Mouse (Mus musculus) gastrocnemius, adult 2 months (tissue): ENCODE data around the gene Abcc5. TPM values are rescaled to one million over a fixed set of nuclear protein-coding genes. Genes with fewer than 3 reads are reported as not detected.
A peak's percentile ranks its signal among the peaks of the same experiment; 100 is the strongest.
"Not testable (repeated sequence)": the region's sequence is repeated elsewhere in the genome, so short reads cannot be mapped to it uniquely, and the experiment has no call there.

Experiments used
- DNase-seq: peaks from one replicate; pipeline ENCODE4 v3.0.0; 2022
- H3K27ac ChIP-seq: fragments of 200-600 bp; 2 replicates; pipeline ENCODE4 v1.8.1; 2022; ENCODE audit warnings: mild to moderate bottlenecking
- H3K4me3 ChIP-seq: fragments of 200-600 bp; 2 replicates; pipeline ENCODE4 v1.8.1; 2022; ENCODE audit warnings: mild to moderate bottlenecking, moderate library complexity
- CTCF ChIP-seq: fragments of 200-600 bp; IDR thresholded peaks from 2 replicates; pipeline ENCODE4 v1.8.1; 2022; ENCODE audit warnings: antibody characterized with exemption, mild to moderate bottlenecking, moderate library complexity
- intact Hi-C: fragments of 180-260 bp; cut with DNase I; formaldehyde crosslinking; loops from one replicate; pipeline ENCODE4 v1.15.1; 2025
- total RNA-seq, 2 experiments: library from RNA; stranded (reverse); gene quantifications; 2 replicates each; pipeline ENCODE4 v1.2.3; 2021

Gene Abcc5
- total RNA-seq, 2 experiments from 2014 or later: 54.4 to 66.0 TPM

DNA sequence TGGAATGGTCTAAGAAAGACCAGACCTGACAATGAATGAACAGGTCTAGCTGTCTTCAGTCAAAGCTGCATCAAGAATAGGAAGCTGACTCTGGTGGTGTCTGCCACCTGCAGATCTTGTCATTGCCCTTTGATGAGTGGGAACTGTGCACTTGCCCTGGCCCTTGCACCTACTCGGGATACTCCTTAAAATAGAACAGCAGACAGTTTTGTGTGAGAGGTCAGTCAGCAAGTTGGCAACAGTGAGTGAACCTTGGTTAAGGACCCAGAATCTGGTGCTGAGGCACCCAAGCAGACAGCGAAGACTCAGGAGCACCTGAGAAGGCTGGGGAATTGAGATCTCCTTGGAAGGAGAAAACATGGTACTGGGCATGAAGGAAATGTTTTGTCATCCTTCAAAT, 16.7 kb upstream of the Abcc5 start:
- Histone ChIP-seq H3K27ac (peak overlapping the region; percentile 51; the same call in 1 of the 2 replicates), H3K4me3 (no peak overlapping the region)
- intact Hi-C loops: no loop called here
- DNase-seq: peak; percentile 50
- TF ChIP-seq CTCF: no peak

DNA sequence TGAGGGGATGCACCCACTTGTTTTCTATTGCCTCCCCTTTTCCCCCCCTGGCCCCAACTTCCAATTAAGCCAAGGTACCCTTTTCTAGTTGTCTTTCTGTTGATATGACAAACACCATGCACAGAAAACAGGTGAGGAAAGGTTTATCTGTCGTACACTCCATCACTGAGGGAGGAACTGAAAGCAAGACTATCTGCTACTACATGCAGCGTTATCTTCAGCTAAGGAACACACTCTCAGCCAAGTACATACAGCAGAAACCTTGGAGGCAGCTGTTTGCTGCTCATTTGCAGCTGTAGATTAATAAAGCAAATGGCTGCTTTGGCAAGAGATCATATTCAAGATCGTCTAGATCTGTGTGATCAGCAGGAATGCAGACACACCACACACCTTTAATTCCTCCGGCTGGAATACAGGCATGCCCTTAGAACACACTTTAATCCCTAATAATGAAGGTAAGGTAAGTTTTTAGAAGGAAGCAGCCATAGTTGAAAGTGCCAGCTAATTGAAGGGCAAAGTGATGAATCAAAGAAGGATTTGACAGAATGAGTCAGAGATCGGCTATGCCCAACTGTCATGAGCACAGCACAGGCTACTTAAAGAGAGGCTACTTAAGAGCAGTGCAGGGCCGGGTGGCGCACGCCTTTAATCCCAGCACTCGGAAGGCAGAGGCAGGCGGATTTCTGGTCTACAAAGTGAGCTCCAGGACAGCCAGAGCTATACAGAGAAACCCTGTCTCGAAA, 12.7 kb upstream of the Abcc5 start:
- intact Hi-C loops: no loop called here
- H3K4me3 ChIP-seq: no peak overlapping the region
- no peak for DNase-seq
- no peak for TF ChIP-seq CTCF
- H3K27ac ChIP-seq: no peak overlapping the region

DNA sequence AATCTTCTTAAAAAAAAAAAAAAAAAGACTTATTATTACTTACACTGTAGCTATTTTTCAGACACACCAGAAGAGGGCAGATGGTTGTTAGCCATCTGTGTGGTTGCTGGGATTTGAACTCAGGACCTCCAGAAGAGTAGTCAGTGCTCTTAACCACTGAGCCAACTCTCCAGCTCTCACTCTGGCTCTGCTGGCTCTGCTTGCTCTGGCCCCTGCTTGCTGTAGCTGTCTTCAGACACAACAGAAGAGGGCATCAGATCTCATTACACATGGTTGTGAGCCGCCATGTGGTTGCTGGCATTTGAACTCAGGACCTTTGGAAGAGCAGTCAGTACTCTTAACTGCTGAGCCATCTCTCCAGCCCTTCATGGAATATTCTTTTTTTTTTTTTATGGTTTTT, 11.9 kb upstream of the Abcc5 start:
- intact Hi-C loops, DNase-seq, H3K4me3 ChIP-seq, H3K27ac ChIP-seq: not testable (repeated sequence)

DNA sequence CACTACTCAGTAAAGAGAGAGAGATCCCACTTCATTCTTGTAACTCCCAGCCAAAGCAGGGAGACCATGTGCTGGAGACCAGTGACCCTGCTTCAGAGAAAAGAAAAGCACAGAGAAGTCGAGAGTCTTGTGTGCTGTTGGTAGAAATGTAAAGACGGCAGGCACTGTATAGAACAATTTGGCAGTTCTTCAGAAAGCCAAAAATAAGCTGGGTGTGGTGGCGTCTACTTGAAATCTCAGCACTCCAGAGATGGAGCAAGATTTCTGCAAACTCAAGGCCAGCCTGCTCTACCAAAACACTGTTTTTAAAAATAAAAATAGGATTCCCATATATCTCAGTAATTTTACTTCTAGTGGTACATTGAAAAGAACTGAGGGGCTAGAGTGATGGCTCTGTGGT, 10.1 kb upstream of the Abcc5 start:
- no peak for TF ChIP-seq CTCF
- intact Hi-C loops: no loop called here

DNA sequence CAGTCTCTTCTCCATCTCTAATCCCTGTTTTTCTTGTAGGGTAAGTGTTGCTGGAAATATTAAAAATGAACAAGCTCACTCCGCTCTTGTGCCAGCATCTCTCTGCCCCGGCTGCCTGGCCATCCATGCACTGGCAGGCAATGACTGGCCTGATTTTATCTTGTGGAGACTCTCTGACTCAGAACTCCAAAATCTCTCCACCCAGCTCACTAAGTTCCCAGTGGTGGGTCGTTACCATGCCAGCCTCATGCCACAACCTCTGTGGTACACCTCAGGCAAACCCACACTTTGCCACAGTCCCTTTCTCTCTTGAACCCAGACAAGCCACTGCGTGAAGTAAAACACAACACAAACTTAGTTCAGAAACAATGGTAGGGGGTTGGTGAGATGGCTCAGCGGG, 3.1 kb upstream of the Abcc5 start:
- no peak for TF ChIP-seq CTCF
- no peak for DNase-seq
- intact Hi-C loops: no loop called here
- no peak overlapping the region for H3K4me3 ChIP-seq
- no peak overlapping the region for H3K27ac ChIP-seq

More for the DNA sequence above, 10.1 kb upstream of the Abcc5 start:
- Histone ChIP-seq H3K4me3 (no peak overlapping the region), H3K27ac (no peak overlapping the region)
- DNase-seq: no peak

DNA sequence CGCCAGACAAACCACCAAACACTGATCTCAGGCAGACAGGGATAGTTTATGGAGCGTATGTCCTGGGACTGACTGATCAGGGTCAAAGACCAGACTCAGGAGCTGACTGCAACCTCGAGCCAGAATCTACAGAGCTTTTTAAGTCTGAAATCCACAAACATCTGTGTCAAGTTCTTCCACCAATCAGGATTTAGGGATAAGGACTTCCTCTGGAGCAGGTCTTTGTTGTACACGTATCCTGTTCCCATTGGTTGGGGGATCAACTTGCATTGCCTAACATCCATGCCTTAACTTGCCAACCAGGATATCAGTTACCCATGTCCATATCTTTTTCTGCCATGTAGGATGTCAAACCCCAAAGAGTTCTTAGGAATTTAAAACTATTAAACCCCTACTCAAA, 1.4 kb upstream of the Abcc5 start:
- intact Hi-C loops: no loop called here
- no peak for DNase-seq
- no peak overlapping the region for H3K27ac ChIP-seq
- H3K4me3 ChIP-seq: no peak overlapping the region
- no peak for TF ChIP-seq CTCF

DNA sequence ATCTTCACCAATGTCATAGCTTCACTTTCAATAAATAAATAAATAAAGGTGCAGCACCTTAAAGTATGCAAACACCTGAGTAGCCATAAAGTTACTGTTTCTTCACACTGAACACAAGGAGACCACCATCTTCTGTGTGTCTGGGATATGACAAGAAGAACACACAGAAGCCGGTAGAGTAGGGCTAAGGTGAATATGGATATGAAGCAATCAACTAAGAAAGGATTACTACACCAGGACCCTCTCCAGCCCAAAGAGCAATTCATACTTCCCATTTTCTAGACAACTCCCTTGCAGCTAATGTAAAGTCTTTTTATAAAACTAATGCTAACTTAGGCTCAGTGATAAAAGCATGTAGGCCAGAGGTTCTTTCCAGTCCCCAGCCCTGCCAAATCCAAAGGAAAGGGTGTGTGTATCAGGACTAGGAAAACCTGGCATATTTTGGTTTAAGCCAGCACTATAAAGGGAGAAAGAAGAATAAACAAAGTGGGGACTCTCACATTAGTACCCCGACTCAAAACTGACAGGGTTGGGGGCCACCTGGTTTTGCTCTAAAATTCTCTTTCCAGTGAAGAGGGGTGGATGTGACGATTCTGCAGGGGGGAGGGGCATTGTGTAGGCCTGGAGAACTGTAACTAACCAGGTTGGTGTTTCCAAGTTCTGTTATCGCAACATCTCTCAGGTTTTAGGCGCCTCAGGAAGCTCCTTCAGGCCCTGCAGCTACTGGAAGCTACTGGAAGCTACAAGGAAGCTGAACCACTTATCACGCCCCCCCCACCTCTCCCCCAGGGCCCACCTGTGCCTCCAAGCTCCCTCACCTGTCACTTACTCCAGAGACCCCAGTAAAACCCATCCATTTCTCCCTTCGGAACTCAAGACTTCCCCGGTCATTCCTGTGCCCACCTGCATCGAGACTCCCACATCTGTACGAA, 1.2 kb downstream of the Abcc5 start:
- peak; percentile 37 for DNase-seq
- Histone ChIP-seq H3K4me3 (peak overlapping the region; percentile 97), H3K27ac (peak overlapping the region; percentile 97)
- no peak for TF ChIP-seq CTCF
- intact Hi-C loops: no loop called here

DNA sequence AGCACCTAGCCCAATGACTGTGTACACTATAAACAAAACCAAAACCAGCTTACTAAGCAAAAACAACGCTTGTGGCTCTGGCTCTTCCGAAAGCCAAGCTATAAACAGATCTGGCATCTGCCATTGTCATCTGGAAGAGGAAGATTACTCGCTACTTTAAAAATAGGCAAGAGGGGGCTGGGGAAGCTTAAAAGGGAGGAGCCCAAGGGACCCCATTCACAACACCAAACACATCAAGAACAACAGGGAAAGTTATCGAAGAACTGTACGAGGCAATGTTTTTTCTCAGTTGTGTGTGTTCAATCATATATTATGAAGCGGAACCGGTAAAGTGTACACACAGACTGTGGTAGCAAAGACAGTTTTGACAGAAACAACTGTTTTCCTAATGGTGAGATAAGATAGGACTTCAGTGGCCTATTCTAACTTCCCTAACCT, 1.9 kb downstream of the Abcc5 start:
- no peak for TF ChIP-seq CTCF
- Histone ChIP-seq H3K27ac (peak overlapping the region; percentile 97), H3K4me3 (peak overlapping the region; percentile 97)
- peak; percentile 23 for DNase-seq
- intact Hi-C loops: no loop called here

DNA sequence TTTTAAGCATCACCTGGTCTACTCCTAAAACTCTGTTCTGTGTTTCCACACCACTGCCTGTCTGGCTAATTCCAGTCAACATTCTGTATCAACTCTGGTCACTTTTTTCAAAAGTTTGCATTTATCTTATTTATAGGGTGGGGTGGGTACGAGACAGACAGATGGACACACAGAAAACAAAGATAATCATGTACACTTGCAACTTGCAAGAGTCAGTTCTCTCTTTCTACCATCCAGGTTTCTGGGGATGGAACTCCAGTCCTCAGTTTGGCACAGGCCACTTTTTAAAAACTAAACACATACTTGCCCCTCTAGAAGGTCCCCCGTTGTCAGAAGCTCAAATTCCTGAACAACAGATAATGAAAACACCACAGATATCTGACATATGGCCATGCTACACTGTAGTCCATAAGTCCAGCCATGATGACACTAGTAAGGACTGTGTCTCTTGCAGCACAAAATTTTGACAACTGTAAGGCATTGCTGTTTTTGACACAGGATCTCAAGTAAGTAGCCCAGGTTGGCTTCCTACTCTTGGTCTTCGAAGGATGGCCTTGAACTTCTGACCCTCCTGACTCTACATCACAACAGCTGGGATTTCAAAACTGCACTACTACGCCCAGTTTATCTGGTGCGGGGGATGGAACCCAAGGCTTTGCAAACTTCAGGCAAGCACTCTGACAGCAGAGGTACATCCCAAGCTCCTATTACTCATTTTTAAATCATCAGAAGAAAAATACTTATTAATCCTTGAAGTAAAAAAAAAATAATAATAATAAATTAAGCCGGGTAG, 3.1 kb downstream of the Abcc5 start:
- peak overlapping the region; percentile 97 for H3K27ac ChIP-seq
- TF ChIP-seq CTCF: no peak
- no peak overlapping the region for H3K4me3 ChIP-seq
- intact Hi-C loops: no loop called here
- DNase-seq: no peak

DNA sequence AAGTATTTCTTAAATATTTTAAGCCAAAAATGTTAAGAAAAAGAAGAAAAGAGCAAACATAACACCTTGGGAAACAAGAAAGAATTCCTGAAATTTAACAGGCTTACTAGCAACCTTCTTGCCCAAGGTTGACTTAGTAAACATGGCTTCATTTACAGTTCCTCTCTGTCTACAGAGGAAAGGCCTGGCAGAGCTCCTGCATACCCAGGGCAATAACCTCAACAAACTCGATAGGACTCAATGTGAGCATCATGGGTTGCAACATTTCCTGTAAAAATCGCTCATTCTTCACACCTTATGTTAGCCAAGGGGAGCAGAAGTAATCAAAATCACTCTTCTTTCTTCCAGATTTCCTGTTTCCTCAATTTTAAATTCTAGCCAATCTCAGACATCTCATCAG, 8.1 kb downstream of the Abcc5 start:
- intact Hi-C loops: no loop called here
- no peak overlapping the region for H3K27ac ChIP-seq
- no peak overlapping the region for H3K4me3 ChIP-seq
- DNase-seq: no peak
- no peak for TF ChIP-seq CTCF

DNA sequence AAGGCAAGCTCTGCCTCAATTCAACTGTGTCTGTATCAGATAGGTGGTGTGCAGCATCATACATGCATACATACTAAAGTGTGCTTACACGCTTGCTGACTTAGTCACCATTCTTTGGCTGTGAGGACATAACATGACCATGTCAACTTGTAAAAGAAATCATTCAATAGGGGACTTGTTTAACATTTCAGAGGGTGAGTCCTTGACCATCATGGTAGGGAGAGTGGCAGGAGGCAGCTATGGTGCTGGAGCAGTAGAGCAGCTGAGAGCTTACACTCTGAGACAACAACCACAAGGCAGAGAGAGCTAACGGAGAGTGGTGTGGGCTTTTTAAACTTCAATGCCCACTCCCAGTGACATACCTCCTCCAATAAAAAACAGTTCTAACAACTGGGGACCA, 9.9 kb downstream of the Abcc5 start:
- no peak for TF ChIP-seq CTCF
- Histone ChIP-seq H3K27ac (no peak overlapping the region), H3K4me3 (no peak overlapping the region)
- intact Hi-C loops: no loop called here
- DNase-seq: no peak

DNA sequence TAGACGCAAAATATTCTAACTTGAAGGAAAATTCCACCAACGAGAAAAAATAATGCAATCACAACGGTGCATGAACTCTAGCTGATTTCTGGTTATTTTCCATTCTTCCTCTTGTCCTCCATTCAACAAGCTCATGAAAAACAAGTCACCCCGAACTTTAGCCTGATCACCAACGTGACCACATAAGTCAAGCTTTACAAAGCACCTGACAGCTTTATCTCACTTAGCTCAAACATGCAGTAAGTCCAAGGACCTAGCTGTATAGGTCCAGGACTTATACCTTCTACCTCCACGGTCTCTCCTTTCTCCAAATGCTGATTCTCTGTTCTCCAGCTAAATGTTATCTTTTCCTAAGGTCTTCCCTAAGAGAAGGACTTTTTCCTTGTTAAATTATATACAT, 10.4 kb downstream of the Abcc5 start:
- no peak for TF ChIP-seq CTCF
- Histone ChIP-seq H3K4me3 (no peak overlapping the region), H3K27ac (peak overlapping the region; percentile 44; the same call in 1 of the 2 replicates)
- DNase-seq: no peak
- intact Hi-C loops: no loop called here

DNA sequence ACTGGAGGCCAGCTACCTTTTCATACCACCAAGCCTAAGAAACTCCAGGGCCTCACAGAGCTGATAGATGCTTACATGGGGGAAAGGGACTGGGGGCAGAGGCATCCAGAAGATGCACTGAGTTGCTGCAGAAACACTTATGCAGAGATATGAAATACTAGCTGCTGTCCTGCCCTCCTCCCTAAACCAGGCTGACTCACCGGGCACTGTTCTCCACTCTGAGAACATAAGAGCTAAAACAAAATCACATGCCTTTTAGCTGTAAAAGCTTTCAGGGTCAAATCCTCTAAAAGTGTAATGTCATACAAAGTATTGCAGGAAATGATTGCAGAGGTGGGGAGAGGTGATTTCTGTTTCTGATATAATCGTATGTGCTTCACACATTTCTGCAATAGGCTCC, 11.0 kb downstream of the Abcc5 start:
- TF ChIP-seq CTCF: no peak
- intact Hi-C loops: no loop called here
- no peak for DNase-seq
- Histone ChIP-seq H3K4me3 (no peak overlapping the region), H3K27ac (peak overlapping the region; percentile 44)
